Mouse (Mus musculus) adrenal gland, postnatal 10 days (tissue): ENCODE data around the gene Tbx19. TPM values are rescaled to one million over a fixed set of nuclear protein-coding genes. Genes with fewer than 3 reads are reported as not detected.

Experiments used
- DNase-seq: peaks from one replicate; pipeline ENCODE4 v3.0.0; 2021; ENCODE audit warnings: mixed read lengths
- long read RNA-seq, 2 experiments: library from polyadenylated mRNA; stranded (forward); transcript quantifications; one replicate each; pipeline ENCODE4 v2.0.0; 2021
- total RNA-seq, 2 experiments: library from RNA; stranded (reverse); gene quantifications; 2 replicates each; pipeline ENCODE4 v1.2.3; 2021

Gene Tbx19
- total RNA-seq, result not detected
- long read RNA-seq, experiment 1, result 0 reads
- long read RNA-seq, experiment 2, result 0 reads

DNA sequence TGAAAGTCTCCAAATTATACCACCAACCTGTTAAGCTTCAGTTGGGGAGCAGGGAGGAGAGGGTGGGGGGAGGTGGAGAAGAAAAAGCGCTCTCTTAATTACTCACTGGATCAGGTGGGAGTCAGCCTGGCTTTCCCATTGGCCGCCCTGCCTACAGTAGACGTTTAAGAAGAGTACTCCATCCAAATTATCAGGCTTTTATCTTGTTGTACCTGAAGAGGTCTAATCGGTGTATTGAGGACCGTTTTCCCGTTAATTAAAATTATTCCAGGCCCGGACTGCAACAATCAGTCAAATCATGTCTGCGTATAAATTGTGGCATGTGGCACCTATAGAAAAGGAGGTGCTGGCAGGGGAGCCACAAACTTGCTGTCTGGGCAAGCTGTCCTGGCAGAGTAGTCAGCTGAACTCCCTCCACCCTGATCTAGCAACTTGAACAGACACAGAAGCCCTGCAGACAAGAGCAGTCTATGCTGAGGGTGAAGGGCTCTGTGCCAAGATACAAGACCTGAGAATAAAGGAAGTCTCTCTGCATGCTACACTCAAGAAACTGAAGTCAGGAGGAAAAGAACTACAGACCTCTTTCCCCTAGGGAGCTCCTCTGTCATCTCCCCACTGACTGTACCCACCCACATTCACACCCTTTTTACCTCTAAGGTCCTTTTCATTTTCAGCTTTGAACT is at the start of gene Tbx19:
Gene Tbx19, minus strand, starts transcription at position 51 of the 683 bp plus-strand sequence.
- DNase-seq, result no peak

DNA sequence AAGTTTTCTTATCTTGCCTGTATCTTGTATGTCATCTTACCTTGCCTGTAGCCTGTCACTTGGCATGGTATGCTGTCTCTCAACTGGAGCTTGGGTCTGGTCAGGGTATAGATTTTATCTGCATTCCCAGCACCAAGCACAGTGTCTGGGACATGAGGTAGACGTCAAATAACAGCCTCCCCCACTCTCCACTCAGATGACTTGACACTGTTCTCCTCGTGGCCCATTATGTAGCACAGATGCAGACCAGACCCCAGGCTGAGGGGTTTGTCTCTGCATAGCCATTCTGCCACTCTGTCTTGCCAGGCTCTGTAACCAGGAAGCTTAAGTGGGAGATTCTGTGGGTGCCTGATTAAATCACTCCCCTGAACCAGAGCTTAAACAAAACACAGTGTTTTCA is 45.0 kb upstream of the Tbx19 start:
- no peak for DNase-seq

DNA sequence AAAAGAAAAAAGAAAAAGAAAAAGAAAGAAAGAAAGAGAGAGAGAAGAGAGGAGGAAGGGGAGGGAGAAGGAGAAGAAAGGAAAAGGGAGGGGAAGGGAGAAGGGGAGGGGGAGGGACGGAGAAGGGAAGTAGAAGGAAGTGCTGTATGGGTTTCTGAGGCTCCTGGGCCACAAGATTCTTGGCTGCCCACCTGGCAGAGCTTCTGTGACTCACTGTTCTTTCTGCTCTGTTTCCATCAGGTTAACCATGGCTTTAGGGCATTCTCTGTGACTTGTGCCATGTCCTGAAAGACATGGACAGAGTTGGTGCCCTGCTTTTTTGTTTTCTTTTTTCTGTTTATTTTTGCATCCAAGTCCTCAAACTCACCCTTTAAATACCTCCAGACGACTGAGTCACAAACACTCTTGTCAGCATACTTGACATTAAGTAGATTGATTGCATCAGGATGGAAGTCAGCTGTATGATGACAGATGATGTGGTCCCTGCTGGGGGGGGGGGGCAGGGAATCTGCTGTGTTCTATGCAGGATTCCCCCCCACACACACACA is 43.0 kb upstream of the Tbx19 start:
- DNase-seq, result no peak

DNA sequence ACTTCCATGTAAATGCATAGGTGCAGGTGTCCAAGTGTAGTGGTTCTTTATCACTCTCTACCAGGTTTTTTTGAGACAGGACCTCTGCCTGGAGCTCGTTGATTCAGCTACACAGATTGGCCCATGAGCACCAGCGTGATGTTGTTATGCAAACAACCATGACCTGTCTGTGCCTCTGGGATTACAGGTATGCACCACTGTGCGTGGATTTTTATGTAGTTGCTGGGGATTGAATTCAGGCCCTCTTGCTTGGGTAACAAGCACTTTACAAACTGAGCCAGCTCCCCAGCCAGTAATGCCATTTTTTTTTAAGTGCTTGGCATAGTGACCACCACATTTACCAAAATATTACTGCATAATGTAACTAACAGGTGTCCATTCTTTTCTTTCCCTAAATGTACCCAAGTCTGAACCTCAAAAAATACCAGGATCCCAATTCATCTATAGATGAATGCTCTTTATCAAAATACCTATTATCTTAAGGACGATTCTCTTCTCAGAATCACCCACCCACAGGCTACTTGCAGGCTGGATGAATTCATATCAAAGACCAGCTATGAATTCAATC is 41.0 kb upstream of the Tbx19 start:
- DNase-seq, result no peak

DNA sequence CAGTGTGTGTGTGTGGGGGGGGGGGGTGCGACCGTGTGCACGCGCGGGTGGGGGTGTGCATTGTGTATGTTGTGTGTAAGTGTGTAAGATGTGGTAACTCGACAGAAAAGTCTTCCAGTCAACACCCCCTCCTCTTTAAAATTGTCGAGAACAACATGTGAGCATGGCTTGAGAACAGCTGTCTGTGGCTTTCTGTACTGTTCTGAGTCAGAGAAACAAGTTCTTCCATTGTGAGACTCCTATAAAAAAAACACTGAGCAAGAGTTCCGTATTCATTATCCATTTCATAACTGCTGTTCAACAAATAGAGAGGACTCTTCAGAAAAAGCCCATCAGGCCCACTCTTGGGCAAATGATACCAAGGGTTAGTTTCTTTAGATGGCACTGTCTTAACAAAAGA is 40.2 kb upstream of the Tbx19 start:
- DNase-seq, result no peak

DNA sequence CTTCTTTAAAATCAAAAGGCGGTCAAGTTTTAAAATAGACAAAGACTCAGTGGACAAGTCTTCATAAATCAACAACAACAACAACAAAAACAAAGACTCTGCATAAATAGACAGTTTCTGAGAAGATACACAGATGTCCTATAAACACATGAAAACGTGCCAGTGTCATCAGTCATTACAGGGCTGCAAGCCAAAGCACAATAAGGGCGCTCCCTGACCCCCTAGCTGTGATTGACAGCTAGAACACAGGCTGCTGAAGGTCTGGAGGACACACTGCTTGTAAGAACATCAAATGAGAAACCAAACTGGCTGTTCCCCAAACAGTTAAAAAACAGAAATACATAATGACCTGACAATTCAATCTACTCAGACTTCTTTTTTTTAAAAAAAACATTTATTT is 39.1 kb upstream of the Tbx19 start:
- no peak for DNase-seq

DNA sequence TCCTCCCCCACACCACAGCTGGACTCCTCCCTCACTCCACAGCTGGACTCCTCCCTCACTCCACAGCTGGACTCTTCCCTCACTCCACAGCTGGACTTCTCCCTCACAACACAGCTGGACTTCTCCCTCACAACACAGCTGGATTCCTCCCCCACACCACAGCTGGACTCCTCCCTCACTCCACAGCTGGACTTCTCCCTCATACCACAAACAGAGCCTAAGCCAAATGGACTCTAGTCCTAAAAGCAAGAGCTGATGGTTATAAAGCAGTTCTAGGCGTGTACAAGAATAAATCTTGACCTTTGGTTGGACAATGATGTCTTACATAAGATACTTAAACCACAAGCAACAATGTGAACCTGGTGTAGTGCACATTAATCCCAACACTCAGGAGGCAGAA is 38.4 kb upstream of the Tbx19 start:
- no peak for DNase-seq

DNA sequence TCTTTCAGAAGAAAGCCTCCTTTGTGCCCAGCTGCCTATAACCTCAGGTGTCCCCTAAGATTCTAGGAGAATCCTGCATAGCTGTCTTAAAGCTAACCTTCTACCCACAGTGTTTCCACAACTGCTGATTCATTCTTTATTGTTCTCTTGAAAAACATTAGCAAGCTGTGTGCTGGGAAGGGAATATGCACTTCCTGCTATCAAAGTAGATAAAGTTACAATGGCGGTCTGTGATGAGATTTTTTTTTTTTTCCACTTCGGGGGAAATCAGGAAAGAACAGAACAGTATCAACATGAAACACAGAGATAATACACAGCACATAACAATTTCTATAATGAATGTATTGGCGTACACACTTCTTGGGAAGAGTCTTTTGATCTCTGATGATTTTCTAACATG is 37.3 kb upstream of the Tbx19 start:
- no peak for DNase-seq

DNA sequence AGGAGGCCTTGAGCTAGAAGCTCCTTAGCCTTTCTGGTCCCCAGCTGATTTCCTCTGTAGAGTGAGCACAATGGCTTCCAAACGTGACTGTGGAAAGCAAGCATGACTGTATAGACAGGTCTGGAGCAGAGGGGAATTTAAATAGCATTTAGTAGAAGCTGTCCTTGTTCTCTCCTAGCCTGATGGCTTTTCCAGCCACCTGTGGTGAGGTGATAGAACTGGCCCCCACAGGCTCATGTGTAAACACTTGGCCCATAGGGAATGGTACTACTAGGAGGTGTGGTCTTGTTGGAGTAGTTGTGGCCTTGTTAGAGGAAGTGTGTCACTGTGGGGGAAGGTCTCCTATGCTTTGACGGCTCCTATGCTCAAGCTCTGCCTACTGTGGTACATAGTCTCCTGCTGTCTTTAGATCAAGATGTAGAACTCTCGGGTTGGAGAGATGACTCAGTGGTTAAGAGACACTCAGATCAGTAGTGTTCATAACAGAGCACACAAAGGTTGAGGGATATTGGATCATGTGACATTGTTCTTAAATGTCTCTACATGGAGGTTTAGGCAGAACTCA is 34.9 kb upstream of the Tbx19 start:
- no peak for DNase-seq

DNA sequence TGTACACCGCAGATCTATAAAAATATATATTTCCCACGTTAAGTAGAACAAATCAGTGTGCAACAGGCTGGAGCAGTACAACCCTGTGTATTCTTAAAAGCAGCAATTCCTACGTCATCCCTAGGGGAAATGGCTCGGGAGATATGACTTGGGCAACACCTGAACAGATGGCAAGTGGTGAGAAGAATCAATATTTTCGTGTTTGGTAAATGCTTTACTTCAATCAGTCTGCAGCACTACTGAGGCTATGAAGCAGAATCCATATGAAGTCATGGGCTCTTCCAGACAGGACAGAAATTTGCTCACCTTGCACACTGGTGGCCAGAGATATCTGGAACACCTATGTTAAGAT is 34.1 kb upstream of the Tbx19 start:
- DNase-seq, result no peak

DNA sequence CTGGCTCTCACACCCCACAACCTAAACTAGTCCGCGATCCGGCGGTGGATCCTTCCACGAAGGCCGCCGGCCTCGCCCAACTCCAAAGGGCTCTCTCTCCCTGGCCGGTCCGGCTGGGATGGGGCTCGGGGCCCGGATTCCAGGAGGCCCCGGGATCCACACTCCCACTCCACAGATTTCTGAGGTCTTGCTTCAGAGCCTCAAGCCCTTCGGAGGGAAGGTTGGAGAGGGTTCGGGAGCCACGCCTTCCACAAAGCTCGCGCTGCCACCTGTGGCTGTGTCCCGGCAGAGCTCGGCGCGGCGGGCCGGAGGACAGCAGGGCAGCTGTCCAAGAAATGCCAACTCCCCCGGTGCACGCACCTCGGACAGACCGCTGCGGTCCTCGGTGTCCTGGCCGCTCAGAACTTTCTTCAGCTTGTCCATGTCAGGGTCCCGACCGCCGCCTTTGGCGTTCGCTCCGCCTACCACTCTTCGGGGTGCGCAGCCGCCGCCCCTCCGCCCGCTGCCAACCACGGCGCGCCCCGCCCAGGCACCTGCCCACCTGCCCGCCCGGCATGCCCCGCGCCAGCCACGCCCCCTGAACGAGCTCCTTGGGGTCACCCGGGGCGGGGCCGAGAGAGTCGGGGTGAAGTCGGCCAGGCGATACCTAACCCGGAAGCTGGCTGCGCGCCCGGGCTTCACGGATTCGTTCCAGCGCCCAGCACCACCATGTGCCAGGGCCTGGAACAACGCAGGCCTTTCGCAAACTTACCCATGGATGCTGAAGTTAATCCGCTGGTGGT is 33.5 kb upstream of the Tbx19 start, which contains the start of gene Sft2d2:
Gene Sft2d2, minus strand, starts transcription at position 559 of the 782 bp plus-strand sequence.
- DNase-seq, result peak; percentile 95

DNA sequence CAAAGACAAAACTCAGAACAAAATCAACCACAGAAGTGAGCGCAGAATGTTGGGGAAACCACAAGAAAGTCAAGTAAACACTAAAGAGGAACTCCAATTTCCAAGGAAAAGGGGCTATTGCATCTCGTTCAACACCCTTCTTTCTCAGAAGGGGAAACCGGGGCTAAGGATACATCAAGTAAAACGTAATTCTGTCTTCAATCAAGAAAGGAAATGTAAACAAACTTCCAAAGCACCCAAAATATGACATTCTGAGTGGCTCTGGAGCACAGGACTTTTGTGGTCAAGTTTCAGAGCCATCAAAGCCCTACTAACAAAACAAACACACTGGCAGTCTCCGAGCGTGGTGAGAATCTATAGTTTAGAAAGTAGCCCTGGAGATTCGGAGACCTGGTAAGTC is 32.9 kb upstream of the Tbx19 start:
- no peak for DNase-seq

DNA sequence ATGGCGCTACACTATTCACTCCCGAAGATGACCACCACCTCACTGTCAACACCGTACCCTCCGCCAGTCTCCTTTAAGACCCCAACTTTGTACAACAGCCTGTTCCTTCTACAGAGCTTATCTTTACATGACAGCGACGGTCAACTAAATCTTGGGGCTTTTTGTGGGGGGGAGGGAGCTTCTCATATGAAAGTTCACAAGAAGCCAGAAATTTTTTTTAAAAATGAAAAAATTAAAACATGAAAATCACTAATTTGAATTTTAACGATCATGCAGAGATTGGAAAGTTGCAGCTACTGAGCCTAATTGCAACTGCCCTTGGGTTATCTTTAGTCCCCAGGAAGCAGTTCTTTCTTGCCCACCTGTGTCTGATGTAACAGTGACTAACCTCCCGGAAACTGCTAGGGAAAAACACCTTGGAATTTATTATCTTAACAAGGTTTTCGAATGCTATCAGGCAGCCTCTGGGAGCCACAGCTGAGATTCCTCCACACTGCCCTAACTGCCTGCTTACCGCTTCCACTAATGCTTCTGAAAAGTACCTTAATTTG is 32.2 kb upstream of the Tbx19 start:
- no peak for DNase-seq

DNA sequence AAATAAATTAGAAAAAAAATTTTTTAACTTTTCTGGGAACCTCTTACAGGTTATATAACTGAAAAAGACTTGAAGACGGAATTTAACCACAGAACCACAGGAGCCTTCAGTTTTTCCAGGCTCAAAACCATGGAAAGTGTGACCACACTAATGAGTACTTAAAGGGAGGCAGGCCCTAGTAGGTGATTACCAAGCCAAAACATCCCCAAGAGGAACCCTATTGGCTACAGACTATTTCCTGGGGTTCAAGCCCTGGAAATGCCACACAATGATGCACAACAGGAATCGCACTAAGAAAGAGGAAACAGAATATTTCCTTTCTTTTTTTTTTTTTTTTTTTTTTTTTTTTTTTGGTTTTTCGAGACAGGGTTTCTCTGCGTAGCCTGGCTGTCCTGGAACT is 31.5 kb upstream of the Tbx19 start:
- no peak for DNase-seq

DNA sequence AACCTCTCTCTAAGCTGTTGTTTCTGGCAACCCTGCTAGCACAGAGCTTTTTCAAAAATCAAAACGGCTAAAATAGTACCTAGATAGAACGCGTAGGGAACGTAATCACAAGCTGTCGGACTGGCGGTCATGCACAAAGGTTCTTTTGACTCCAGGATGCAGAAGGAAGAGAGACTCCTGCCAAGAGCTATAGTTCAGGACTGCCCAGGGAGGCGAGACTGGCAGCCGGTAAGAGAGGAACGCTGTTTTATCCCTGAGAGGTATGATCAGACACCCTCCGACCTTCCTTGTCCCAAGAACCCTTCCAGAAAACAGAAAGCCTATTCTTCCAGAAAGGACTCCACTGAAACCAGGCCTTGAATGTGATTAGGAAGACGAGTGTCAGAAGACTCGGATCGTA is 31.0 kb upstream of the Tbx19 start:
- no peak for DNase-seq

DNA sequence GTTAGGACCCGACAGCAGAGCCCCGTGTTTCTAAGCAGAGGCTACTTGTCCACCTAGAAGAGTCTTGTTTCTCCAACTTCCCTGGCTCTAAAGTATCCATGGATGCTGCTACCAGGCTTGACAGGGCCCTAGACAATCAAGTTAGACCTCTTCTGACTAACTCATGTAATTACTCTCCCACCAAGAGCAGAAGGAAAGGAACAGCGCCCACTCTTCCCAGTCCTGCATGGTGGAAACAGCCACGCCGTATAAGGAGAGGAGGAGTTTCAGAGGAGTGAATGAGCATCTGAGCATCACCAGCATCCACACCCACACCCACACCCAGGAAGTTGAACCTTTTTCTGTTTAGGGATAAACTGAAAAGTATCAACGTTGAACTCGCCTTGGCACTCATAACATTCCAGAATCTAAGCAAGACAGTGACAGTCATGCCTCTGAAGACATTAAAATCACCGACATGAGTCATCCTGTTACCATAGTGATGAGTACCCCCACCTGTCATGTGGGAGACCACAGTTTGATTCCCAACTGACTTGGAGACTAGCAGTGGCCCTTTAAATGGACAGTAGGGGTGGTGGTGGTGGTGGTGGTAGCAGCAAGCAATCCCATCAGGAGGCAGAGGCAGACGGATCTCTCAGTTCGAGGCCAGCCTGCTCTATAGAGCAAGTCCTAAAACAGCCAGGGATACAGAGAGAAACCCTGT is 30.1 kb upstream of the Tbx19 start:
- DNase-seq, result no peak

DNA sequence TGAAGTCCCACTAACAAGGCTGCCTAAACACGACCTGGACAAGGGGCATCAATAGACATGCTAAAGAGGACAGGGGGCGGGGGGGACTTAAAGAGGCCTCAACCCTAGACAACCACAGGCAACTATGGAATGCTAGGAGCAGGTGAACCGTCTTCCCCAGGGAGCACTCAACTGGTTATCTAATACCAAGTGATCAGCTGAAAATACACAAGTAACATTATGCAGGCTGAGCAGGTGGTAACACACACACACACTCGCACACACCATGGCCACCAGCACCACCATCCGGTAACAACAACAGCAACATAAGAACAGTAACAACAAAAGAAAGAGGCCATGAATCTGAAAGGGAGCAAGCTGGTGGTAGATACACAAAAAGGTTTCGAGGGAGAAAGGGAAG is 29.5 kb upstream of the Tbx19 start:
- DNase-seq, result no peak

DNA sequence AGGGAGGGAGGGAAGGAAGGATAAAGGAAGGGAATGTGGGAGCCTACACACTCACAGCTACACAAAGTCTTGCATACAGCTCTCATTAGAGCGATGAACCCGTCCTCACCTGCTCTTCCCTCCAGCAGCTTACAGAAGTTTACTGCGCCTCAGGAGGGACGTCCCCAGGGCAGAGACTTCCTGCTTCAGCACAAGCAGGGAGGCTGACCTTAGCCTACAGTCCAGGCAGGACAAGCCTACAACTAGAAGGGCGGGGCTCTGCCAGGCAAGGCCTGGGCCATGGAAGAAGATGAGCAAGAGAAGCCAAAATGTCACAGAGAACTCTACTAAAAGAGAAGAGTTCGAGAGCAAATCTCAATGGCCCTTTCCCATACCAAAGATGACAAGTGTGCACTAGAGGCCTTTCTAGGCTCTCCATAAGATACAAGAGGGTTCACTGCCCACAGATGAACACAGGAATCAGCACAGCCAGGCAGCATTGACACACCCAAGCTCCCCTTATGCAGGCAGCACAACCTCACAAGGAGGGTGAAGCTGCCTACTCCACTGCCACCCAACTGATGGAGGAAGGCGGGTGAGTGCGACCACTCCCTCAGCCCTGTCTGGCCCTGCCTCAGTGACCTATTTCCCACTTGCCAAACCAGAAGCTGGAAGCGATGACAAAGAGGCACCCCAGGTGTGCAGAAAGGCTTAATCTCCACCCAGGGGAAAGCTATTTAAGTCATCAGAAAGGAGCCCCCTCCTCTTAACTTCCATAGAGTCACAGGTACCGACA is 28.4 kb upstream of the Tbx19 start:
- DNase-seq, result no peak

DNA sequence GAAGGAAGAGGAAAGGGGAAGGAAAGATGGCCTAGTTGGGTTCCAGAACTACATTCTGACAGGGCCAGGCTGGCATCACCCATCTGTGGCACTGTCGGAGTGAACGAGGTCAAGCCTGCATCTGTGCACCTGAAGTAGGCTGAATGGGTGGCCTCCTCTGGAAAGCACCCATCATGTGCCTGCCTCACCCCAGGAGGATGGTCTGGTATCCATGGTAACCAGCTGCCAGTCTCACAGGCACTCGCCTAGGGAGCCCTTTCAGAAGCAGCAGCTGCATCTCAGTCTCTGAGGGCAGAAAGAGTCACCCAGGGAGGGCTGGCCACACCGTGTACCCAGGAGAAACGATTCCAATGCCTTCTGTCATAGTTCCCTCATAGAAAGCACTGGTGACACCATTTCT is 26.8 kb upstream of the Tbx19 start:
- no peak for DNase-seq

DNA sequence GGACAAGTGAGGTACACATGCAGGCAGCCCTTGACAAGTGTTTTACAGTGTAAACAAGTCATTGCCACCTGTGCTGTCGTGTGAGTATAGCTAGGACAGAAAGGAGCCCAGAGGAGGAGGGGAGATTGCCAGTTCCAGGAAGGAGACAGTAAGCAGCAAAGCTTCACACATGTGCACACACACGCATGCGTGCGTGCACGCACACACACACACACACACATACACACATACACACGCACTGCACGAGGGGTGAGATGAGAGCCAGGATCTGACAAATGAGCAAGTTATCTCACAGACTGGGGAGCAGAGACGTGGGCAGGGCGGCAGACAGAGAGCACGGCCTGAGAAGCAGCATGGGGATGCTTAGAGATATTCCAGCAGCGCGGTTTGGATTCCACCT is 25.9 kb upstream of the Tbx19 start:
- DNase-seq, result no peak

DNA sequence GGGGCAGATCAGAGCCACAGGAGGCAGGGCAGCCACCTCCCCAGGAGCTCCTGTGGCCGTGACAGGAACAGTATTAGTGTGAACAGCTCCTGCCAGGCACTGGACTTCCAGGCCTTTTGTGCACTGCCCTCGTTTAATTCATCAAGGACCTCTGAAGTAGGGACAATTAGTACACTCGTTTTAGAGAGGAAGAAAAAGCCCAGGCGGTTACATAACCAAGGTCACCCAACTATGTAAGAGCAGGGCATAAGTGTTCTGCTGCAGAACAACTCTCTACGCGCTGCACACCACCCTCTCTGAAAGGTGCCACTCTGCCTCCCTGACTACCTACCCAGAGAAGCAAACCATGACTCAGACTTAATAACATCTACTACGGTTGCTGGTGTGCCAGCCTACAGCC is 24.5 kb upstream of the Tbx19 start:
- peak; percentile 32 for DNase-seq
